Mouse (Mus musculus) mouse embryonic stem cell (cell line): ENCODE data around the gene Tpd52l1.

ENCODE experiments used
- in situ Hi-C, 2 experiments: fragments of 300-500 bp; cut with MboI; formaldehyde crosslinking; loops; 1 replicate in 1 of 2; 3 replicates in 1 of 2; pipeline ENCODE4 v1.14.3; 2019 to 2020; ENCODE audit warnings: low sequenced_read_pairs in 2 of 2, low pct_unique_long_range_greater_than_20kb in 1 of 2, mixed read lengths in 1 of 2; ENCODE audit not compliant: unreplicated experiment in 1 of 2

Tpd52l1 gene

GRCm38 (mm10) chr10:31295705-31296104 is 150.1 kb downstream of the Tpd52l1 start:
- in situ Hi-C loops = no loop called here

- in situ Hi-C loops = no loop called here
Observed at GRCm38 (mm10) chr10:31288697-31289390, 156.9 kb downstream of the Tpd52l1 start.

GRCm38 (mm10) chr10:31287787-31288186 is 158.0 kb downstream of the Tpd52l1 start:
- in situ Hi-C loops = no loop called here
